Mouse (Mus musculus): Measurements from ENCODE around the gene Raet1e.
"Not testable (repeated sequence)": the region's sequence is repeated elsewhere in the genome, so short reads cannot be mapped to it uniquely, and the experiment has no call there.

Gene Raet1e

DNA sequence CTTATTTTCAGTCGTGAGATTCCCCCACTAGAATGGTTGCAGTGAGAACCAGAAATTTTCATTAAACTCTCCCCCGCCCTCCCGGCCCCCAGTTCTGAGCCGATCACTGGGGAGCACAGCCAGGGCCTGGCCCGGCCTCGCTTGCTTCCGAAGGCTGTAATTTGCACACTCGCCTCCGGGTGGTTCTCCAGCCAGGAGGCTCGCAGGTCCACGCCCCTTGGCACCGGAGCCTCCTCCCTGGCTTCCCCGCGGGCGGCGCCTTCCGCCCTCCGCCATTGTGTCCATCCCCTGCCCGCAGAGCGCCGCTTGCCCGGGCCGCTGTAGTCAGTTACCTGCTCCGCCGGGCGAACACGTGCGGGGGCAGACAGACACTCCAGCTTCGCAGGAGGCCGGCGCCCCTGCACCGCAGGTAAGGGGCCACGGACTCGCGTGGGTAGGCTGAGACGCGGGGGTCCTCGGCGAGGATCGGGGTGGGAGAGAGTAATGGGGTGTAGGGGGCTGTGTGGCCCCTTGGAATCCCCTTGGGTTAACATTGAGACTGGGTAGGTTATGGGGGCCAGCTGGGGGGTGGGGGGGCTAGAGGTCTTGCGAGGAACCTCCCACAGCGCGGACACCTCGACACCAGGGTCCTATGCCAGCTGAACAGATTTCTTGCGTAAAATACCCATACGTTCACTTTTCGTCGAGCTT is at the start of gene Raet1e, which contains the start of gene H60b:
Raet1e (plus strand) TSS at position 260 of the 690 bp plus-strand sequence.
H60b (plus strand) TSS at position 277 of the 690 bp plus-strand sequence.
- not testable (repeated sequence) for DNase-seq (ENCODE audit: low spot score in 2 of 2)

DNA sequence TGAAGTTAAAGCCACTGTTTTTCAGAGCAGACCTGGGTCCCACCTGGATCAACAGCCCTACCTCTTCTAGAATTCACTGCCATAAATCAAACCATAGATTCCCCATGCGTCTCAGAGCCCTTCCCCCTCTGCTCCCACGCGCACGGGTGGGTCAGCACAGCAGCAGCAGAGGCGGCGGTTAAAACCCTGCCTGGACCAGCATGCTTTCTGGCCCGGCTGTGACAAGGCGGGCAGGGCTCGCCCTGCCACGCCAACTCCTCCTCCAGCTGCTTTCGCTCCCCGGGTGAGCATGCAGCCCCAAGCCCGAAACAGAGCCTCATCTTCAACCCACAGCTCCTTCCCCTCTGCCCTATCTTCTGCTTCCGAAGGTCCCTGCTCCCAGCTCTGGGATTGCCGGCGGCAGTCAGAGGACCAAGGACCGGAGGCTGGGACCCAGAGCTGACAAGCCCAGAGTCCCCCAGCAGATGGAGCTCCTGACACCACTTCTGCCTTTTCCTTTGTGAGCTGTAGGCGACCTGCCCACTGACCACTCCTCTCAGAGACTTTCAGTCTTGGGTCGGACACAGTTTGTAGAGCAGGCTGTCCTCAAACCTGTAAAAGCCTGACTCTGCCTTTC is 17.6 kb upstream of the Raet1e start:
- DNase-seq (ENCODE audit: low spot score in 2 of 2), result peak; percentile 22 to 69

DNA sequence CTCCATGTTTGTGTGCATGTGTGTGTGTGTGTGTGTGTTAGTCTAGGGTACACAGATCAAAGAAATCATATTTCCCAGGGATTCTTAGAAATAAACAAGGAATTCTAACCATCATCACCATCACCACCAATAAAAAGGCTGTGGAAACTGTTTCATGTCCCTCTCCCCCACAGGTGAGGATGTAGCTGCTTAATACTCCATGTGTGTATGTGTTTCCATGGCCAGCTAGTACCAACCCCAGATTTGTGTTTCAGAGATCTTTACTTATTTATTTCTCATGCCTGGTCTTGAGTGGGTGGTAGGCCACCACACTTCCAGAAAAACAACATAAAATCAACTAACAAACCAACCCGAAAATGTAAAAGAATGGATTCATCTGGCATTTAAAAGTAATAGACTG is 16.2 kb upstream of the Raet1e start:
- DNase-seq (ENCODE audit: low spot score in 2 of 2), result not testable (repeated sequence)

DNA sequence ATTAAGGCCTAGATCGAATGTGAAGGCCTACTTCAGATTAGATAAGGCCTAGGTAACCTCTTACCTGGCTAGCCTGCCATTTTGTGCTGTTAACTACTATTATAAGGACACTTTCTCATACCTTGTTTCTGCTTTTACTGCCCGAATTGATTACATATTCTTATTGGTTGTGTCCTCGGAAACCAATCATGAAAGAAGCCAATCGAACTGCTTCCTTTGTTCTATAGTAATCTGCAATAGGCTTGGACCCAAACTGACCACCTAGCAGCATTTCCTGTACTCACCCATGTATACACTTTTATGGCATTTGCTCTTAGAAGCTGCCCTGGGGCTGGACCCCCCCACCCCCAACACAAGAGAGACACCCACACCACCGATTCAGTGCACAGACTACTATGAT is 15.4 kb upstream of the Raet1e start:
- no peak for DNase-seq (ENCODE audit: low spot score in 2 of 2)

DNA sequence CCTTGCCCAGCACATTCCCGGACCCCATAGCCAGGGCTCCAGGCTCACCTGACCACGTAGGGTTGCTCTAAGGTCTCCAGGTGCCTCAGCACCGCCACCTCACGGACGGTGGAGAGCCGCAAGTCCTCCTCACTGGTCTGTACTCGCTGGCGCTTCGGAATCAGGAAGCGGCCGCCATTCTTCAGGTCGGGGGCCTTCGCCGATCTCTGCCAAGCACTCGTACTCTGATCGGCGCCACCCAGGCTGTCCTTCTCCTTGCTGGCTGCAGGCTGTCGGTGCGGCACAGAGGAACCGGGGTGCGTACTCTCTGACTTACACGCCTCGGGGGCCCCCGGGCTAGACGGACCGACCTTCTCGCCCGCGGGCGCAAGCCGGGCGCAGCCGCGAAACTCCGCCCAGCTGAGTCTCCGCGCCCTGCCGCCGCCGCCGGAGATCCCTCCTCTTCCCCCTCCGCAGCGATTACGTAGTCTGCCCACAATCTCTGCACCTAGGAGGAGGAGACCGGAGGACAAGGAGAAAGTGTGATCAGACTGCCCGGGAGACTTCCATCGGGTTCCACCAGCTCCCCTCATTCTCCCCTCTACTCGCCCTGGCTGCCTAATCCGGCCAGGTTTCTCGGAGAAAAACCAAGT is 9.8 kb upstream of the Raet1e start:
- peak in 1 of 2 experiments; percentile 10 for DNase-seq (ENCODE audit: low spot score in 2 of 2)

DNA sequence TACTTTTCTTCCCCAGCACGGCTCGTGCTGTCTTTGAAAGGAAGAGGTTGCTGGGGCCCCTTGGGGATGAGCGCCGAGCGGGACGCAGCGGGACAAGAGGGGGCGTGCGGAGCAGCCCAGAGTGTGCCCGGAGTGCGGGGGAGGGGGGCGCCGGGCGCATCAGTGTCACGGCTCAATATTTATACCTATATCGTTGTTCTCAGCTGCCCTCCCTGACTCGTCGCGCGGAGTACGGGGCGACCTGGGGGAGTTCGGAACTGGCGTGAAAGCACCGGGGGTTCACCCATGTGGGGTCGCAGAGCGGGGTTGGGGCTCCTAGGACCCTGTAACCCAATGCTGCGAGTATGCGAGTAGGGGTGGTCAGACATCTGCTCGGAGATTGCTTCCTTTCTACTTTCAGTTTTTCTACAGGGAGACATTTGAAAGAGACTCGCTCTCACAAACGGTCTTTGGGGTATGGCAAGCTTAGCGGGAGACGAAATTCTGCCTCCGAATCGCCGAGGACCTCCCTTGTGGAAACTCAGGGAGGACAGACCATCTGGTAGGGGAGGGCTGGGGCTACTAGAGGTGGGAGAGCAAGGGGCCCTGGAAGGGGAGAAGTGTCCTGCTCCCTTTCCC is 9.2 kb upstream of the Raet1e start, which contains the start of gene E030030I06Rik:
E030030I06Rik (minus strand) TSS at position 198 of the 618 bp plus-strand sequence.
- peak in 1 of 2 experiments; percentile 28 for DNase-seq (ENCODE audit: low spot score in 2 of 2)

DNA sequence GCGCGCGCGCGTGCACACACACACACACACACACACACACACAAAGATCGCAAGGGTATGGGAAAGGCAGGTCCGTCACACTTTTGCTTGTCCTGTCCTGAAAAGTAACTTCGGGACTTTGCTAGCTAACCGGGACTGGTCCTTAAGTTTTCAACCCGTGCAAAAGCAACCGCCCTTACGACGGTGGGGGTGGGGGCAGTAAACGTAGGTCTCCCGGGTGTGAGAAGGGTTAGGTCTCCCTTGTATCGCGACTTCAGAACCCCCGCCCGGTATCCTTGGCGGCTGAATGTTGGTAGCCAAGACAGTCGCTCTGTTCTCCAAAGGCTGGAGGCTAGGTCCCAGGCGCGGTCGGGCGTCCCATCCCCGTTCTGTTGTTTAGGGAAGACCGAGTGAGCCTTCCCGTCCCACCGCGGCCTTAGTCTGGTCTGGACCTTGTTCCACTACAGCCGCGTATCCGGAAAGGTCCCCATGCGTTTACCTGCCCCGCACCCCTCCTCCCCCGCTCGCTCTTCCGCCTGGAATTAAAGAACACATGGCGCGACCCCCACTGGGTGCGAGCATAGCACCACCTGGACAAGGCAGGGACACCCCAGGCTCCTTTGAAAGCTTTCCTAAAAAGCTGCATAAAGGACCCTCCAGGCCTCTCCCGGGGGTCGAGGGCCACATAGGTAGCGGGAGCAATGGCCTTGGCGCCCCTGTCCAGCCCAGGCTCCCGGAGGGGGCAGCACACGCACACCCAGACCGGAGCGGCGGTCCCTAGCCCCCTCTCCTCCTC is 8.5 kb upstream of the Raet1e start:
- DNase-seq (ENCODE audit: low spot score in 2 of 2), result no peak

DNA sequence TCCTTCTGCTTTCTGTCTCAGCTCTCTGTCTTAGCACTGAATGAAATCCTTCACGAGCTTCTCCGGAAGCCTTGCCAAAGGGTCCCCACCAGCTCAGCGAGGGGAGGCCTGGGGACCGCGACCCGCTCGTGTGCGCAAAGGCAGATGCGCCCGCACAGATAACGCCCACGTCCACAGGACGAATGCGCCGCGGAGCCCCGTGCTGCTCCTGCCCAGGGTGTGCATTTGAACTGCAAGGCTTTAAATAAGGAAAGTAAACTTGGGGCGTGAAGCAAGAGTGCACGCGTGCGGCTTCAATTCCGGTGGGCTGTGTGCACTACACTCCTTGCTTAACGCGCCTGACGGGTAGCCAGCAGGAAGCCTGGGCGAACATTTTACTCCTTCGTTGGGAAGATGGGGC is 7.8 kb upstream of the Raet1e start:
- no peak for DNase-seq (ENCODE audit: low spot score in 2 of 2)

DNA sequence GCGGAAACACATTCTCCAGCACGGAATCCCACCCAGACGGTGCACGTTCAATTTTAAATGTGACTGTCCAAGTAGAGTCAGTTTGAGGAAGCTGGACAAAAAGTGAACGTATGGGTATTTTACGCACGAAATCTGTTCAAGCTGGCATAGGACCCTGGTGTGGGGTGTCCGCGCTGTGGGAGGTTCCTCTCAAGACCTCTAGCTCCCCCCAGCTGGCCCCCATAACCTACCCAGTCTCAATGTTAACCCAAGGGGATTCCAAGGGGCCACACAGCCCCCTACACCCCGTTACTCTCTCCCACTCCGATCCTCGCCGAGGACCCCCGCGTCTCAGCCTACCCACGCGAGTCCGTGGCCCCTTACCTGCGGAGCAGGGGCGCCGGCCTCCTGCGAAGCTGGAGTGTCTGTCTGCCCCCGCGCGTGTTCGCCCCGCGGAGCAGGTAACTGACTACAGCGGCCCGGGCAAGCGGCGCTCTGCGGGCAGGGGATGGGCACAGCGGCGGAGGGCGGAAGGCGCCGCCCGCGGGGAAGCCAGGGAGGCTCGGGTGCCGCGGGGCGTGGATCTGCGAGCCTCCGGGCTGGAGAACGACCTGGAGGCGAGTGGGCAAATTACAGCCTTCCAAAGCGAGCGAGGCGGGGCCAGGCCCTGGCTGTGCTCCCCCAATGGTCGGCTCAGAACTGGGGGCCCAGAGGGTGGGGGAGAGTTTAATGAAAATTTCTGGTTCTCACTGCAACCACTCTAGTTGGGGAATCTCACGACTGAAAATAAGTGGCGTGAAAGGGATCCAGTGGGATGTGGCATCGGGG is 7.1 kb upstream of the Raet1e start:
- DNase-seq (ENCODE audit: low spot score in 2 of 2), result not testable (repeated sequence)

DNA sequence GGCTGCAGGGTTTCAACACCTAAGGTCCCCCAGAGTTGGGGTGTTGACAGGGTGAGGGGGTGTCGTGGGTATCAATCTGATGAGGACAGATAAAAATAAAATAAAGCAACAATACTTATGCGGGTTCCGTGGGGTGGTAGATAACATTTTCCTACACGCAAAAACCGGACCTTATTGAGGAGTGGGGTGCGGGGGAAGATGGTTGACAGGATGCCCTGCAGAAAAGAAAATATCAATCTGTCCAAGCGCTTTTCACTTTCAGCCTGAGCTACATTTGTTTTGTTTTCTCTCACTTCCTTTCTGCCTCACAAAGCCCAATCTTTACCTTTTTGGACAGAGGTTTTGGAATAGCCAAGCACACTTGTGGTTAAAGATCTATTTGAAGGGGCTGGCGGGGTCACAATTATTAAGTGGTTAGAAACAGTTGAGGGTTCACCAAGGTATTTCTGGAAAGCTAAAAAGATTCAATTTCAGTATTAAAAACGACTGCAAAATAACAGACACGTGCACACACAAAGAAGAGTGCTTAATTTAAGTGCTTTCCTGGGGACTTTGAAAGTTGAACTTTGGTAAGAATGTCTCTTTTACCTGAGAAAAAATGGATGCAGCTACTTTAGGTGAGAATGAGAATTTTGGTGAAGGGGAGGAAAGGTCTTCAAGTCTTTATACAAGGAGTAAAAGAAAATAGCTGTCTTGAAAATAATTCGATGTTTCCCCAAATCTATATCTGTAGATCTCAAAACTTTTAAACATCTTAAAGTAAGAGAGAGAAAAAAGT is 6.3 kb upstream of the Raet1e start:
- not testable (repeated sequence) for DNase-seq (ENCODE audit: low spot score in 2 of 2)

DNA sequence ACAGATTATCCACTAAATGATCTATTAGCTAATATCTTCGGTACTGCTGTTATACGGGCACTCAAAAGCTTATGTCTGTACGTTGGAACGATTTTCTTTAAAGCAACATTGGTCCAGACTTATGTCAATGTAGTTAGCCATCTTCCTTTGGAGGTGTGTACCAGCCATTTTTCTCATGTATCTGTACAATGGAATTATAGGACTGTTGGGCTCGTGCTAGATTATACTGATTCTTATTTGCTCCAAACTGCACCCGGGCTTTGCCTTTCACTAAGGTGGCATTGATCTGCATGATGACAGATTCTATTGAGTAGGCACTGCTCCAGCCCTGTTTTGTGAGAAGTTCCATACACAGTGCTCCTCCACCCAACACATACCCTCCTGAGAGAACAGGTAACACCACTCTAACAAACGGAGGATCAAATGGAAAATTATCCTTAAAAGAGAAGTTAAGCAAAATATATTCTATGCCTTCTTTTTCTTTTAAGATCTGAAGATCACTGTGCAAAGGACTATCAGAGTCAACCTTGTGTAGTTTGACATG is 5.2 kb upstream of the Raet1e start:
- not testable (repeated sequence) for DNase-seq (ENCODE audit: low spot score in 2 of 2)

DNA sequence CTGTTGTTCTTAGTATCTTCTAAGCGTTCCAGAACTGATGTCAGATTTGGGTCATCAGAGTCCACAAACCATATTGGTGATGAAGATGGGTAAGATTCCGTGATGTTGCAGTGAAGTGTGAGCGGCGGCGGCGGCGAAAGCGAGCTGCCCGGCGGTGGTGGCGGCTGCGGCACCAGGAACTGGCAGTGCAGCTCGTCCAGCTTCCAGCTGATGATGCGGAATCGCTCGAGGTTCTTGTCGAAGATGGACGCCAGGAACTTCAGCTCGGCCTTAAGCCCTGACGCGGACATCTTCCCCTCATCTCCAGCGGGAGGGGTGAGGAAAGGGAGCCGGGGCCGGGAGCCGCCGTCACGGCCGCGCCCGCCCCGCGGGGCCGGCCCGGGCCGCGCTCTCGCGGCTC is 4.2 kb upstream of the Raet1e start:
- DNase-seq (ENCODE audit: low spot score in 2 of 2), result not testable (repeated sequence)

DNA sequence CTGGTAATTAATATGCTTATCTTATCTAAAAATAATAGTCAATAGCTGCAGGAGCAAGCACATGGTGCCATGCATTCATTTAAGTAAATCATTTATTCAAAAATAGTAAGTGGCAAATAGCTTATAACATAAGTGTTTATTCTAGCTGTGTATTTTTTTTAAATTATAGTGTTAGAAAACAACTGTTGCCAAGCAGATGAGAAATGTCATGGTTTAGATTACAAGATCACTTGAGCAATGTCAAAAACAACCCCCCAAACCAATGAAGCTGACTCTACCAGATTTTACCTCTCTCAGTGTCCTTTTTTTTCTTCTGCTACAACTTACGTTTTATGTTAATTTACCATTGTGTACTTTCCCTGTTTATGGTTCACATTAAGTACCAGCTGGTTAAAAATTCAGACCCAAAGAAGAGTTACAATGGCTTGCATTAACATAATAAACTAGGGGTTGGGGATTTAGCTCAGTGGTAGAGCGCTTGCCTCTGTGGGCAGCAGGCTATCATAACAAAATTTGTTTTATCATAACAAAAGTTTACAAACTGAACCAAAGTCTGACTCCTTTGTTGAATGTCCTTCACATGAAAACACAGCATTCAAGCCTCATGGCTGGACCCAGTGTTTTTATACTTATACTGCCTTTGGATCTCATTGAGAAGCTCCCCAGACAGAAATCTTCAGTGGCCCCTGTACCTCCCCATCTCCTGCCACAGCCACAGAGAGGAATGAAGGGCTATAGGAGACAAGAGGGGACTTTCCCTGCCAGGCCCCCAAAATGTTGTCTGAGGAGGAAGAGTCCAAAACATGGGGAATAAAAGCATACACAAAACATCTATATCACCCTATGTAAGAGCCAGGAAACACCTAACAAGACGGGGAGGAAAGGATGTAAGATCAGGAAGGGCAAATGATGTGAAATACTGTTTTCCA is 3.2 kb upstream of the Raet1e start:
- DNase-seq (ENCODE audit: low spot score in 2 of 2), result no peak

DNA sequence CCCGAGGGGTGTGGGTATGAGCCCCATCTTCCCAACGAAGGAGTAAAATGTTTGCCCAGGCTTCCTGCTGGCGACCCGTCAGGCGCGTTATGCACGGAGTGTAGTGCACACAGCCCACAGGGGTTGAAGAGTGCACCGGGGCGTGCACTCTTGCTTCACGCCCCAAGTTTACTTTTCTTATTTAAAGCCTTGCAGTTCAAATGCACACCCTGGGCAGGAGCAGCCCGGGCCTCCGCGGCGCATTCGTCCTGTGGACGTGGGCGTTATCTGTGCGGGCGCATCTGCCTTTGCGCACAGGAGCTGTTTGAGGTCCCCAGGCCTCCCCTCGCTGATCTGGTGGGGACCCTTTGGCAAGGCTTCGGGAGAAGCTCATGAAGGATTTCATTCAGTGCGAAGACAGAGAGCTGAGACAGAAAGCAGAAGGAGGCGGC is 777 bp downstream of the Raet1e start:
- no peak for DNase-seq (ENCODE audit: low spot score in 2 of 2)

DNA sequence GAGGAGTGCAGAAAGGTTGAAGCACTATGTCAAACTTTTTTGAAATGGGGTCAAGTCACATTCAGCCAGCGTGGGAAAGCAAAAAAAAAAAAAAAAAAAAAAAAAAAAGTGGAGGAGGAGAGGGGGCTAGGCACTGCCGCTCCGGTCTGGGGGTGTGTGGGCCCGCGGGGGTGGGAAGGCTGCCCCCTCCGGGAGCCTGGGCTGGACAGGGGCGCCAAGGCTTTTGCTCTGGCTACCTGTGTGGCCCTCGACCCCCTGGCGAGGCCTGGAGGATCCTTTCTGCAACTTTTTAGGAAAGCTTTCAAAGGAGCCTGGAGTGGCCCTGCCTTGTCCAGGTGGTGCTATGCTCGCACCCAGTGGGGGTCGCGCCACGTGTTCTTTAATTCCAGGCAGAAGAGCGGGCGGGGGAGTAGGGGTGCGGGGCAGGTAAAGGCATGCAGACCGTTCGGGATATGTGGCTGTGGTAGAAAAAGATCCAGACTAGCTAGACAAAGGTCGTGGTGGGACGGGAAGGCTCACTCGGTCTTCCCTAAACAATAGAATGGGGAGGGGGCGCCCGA is 1.3 kb downstream of the Raet1e start:
- no peak for DNase-seq (ENCODE audit: low spot score in 2 of 2)

DNA sequence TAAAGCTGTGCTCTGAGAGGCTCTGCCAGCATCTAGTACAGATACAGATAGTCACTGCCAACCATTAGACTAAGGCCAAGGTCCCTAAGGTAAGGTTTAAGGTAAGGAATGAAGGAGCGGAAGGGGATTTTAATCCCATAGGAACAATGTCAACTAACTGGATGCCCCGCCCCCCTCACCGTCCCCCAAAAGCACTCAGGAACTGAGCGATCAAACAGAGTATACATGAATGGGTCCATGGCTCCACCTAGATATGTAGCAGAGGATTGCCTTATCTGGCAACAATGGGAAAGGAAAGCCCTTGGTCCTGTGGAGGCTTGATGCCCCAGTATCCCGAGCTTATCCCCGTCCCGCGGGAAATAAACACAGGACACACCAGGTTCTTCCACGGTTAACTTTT is 4.9 kb downstream of the Raet1e start:
- not testable (repeated sequence) for DNase-seq (ENCODE audit: low spot score in 2 of 2)

DNA sequence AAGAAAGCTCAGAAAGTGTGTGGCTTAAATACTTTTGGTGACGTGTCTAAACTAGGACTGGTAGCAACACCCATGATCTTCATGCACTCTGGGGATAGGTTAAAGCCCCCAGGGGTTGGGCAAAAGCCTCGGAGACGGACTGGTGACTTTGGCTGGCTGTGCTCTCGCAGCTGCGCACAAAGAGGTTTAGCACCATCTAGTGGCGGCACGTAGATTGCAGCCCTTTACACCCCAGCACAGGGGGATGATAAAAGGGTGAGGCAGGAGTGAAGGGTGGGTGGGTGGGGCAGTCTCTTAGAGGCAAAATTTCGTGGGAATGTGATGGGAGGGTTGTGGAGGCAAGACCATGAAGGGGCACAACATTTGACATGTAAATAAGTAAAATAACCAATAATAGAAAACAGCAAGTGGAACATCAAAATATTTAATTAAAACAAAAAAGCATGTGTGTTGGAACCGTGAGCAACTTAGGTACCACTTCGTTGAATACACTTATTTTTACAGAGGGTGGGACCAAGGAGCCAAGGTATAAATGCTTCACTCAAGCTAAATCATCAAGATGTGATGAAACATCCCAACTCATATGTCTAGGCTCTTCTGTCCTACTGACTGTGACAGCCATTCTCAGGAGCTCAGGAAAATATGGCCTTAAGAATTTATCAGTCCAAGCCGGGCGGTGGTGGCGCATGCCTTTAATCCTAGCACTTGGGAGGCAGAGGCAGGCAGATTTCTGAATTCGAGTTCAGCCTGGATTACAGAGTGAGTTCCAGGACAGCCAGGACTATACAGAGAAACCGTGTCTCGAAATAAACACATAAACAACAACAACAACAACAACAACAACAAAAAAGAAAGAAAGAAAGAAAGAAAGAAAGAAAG is 5.6 kb downstream of the Raet1e start:
- DNase-seq (ENCODE audit: low spot score in 2 of 2), result peak; percentile 20 to 65
